Mouse (Mus musculus) stomach, embryonic 14.5 days (tissue): ENCODE data around the gene Rhoh. TPM values are rescaled to one million over a fixed set of nuclear protein-coding genes. Genes with fewer than 3 reads are reported as not detected.

Experiments used
- ATAC-seq: fragments of 200-750 bp; cut with Nextera tagmentation; 2 replicates; pipeline ENCODE4 v1.8.0; 2017; ENCODE audit warnings: low read depth, moderate TSS enrichment; ENCODE audit not compliant: insufficient number of reproducible peaks, insufficient read depth, low FRiP score
- H3K27ac ChIP-seq: fragments of 300-500 bp; sonication (generic); 2 replicates; pipeline ENCODE4 v1.5.1; 2014; ENCODE audit warnings: mild to moderate bottlenecking, low read length, moderate library complexity, mixed read lengths
- H3K27me3 ChIP-seq: fragments of 300-500 bp; sonication (generic); 2 replicates; pipeline ENCODE4 v1.6.1; 2014; ENCODE audit warnings: low read length, control low read depth, mixed read lengths; ENCODE audit not compliant: control insufficient read depth, insufficient read depth
- H3K36me3 ChIP-seq: fragments of 300-500 bp; sonication (generic); 2 replicates; pipeline ENCODE4 v1.6.1; 2014; ENCODE audit warnings: mild to moderate bottlenecking, control low read depth, low read length, moderate library complexity, mixed read lengths; ENCODE audit not compliant: control insufficient read depth, insufficient read depth
- H3K4me1 ChIP-seq: fragments of 300-500 bp; sonication (generic); 2 replicates; pipeline ENCODE4 v1.6.1; 2014; ENCODE audit warnings: low read length, control low read depth, mixed read lengths; ENCODE audit not compliant: control insufficient read depth, insufficient read depth
- H3K4me2 ChIP-seq: fragments of 300-500 bp; sonication (generic); replicated peaks from 2 replicates; pipeline ENCODE4 v1.6.1; 2014; ENCODE audit warnings: low read depth, low read length, control low read depth
- H3K4me3 ChIP-seq: fragments of 300-500 bp; sonication (generic); 2 replicates; pipeline ENCODE4 v1.5.1; 2014; ENCODE audit warnings: low read depth, low read length, control low read depth
- H3K9ac ChIP-seq: fragments of 300-500 bp; sonication (generic); replicated peaks from 2 replicates; pipeline ENCODE4 v1.6.1; 2014; ENCODE audit warnings: low read depth, mild to moderate bottlenecking, control low read depth, low read length, moderate library complexity, mixed read lengths
- H3K9me3 ChIP-seq: fragments of 300-500 bp; sonication (generic); 2 replicates; pipeline ENCODE4 v1.6.1; 2016; ENCODE audit warnings: low read depth, low read length, control low read depth; ENCODE audit not compliant: control insufficient read depth
- WGBS: fragments of 180-500 bp; shearing (Covaris S2); extraction: QIAGEN DNeasy Blood & Tissue Kit; methylation state at CpG from one replicate; pipeline ENCODE4 v1.1.7; 2014; 5-methylcytosine and 5-hydroxymethylcytosine counted together
- polyA plus RNA-seq: library from polyadenylated mRNA; unstranded; fragments of >200 nt; fragmentation: Nextera tagmentation; extraction: Ambion mirVana; gene quantifications from 2 replicates; pipeline ENCODE4 v1.2.1, GENCODE M21; 2014

Rhoh gene
- polyA plus RNA-seq, 1 experiment from 2014 or later: 0.67 TPM

DNA sequence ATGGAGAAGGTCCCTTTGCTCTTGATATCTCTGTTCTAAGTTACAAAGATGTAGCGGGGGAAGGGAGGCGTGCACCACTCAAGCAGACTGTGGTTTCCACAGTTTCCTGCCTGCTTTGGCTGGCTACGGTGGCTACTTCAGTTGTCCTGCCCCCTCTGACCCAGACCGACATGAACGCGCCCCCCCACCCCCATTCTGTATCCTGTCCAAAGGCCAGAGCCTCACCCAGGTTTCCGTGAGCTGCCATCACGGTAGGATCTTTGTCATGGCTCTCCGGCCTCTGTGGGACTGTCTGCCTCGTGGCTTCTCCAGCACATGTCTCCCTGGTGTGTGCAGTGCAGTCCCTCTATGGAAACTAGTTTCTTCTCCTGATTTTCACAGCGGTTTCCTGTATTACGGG is 58.3 kb downstream of the Rhoh start:
- no peak for ATAC-seq
- no peak overlapping the region for H3K27ac ChIP-seq
- H3K27me3 ChIP-seq: no peaks in the 10 kb centered on the region
- no peak overlapping the region for H3K9ac ChIP-seq
- no peaks in the 10 kb centered on the region for H3K36me3 ChIP-seq
- no peak overlapping the region for H3K4me3 ChIP-seq
- H3K9me3 ChIP-seq: no peaks in the 10 kb centered on the region
- no peaks in the 10 kb centered on the region for H3K4me1 ChIP-seq
- WGBS: 83% methylated on average over 12 of the region's 12 CpGs
- H3K4me2 ChIP-seq: no peak overlapping the region

DNA sequence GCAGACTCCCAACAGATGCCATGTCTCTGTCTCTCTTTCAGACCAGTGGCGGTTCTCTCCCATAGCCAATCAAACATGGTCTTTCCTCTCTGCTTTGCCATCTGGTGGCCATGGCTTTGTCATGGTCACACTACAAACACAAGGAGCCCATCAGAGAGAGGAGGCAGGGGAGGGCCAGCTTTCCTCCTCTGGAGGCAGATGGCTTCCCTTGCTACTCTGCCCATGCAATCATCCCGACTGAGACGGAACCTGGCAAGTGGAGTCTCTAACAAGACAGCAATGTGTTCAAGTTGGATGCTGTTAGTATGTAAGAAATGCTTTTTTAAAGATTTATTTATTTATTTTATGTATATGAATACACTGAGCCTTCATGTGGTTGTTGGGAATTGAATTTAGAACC is 58.9 kb downstream of the Rhoh start:
- ATAC-seq: no peak
- 93% methylated on average over 3 of the region's 3 CpGs for WGBS
- H3K4me2 ChIP-seq: no peak overlapping the region
- no peaks in the 10 kb centered on the region for H3K36me3 ChIP-seq
- H3K27me3 ChIP-seq: no peaks in the 10 kb centered on the region
- no peak overlapping the region for H3K4me3 ChIP-seq
- H3K27ac ChIP-seq: no peak overlapping the region
- no peaks in the 10 kb centered on the region for H3K4me1 ChIP-seq
- no peak overlapping the region for H3K9ac ChIP-seq
- no peaks in the 10 kb centered on the region for H3K9me3 ChIP-seq

DNA sequence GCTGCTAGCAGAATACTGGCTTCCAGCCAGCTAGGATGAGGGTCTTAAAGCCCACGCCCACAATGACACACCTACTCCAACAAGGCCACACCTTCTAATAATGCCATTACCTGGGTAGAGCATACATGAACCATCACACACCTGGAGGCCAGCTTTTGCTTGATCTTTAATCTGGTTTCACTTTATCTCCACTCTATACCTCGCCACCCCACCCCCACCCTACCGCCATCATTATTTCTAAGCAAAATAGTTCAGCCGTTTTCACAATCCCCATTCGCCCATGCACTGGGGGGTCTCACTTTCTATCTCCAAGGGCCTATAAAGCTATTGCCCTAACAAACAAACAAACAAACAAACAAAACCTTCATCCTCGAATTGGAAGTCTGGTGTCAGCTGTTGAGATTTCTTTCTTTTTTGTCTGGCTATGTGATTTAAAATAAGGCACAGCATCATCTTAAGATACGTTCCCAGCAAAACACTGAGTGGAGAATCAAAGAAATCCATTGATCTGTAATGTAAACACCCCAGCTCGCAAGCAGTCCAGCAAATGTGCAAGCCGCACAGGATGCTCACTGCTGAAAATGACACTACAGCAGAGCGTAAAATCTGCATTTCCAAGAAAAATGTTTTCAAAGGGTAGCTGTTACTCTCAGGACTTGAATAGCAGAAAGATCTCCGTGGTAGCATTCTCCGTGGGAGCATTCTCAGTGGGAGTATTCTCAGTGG is 59.9 kb downstream of the Rhoh start:
- Histone ChIP-seq H3K4me2 (no peak overlapping the region), H3K27me3 (no peaks in the 10 kb centered on the region), H3K4me3 (no peak overlapping the region), H3K27ac (no peak overlapping the region), H3K4me1 (no peaks in the 10 kb centered on the region), H3K36me3 (no peaks in the 10 kb centered on the region), H3K9ac (no peak overlapping the region), H3K9me3 (no peaks in the 10 kb centered on the region)
- WGBS: 74% methylated on average over 12 of the region's 12 CpGs
- ATAC-seq: no peak

DNA sequence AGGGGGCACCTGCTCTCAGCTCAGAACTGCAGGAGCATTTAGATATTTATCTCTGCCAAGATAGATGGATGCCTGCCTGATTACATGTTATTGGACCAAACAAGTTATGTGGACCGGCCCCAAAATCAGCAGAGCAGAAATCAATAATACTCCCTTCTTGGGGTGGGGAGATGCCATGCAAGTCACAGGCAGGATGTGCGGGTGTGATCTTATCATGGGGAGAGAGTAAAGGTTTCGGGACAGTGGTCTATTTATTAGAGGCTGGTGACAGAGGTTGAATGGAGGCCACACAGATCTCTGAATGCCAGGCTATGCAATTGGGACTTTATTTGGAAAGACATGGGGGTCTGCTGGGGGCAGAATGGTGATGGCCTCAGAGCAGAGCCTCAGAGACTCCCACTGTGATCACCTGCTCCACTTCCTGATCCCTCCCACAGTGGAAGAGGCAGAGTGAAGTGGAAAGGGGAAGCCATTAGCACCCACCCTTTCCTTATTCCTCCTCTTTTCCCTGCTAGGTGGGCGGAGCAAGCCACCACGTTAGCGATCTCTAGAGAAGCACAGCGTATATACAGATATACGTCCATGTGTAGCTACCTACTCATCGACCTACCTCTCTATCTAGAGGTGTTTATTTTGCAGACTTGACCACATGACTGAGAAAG is 60.6 kb downstream of the Rhoh start:
- H3K9ac ChIP-seq: no peak overlapping the region
- no peaks in the 10 kb centered on the region for H3K27me3 ChIP-seq
- no peak for ATAC-seq
- H3K4me1 ChIP-seq: no peaks in the 10 kb centered on the region
- H3K36me3 ChIP-seq: no peaks in the 10 kb centered on the region
- no peaks in the 10 kb centered on the region for H3K9me3 ChIP-seq
- H3K27ac ChIP-seq: no peak overlapping the region
- no peak overlapping the region for H3K4me3 ChIP-seq
- no peak overlapping the region for H3K4me2 ChIP-seq
- WGBS: 72% methylated on average over 9 of the region's 9 CpGs

DNA sequence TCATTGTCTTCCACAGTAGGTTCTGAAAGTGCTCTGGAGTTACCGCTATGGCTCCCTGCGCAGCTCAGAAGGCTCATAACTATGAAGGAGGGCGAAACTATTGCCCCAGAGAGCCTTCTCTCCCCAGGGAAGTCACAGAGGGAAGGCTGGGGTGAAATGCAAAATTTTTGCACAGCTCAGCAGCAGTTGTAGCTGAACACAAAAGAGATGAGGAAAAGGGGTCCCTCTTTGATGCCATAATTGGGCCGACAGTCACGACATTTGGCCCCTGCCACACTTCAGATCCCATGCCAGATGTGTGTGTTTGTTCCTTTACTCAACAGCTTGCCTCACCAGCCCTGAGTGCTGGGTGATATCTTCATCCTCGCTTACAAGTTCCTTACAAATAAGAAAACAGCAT is 65.7 kb downstream of the Rhoh start:
- Histone ChIP-seq H3K36me3 (no peaks in the 10 kb centered on the region), H3K4me3 (no peak overlapping the region), H3K9ac (no peak overlapping the region), H3K4me2 (no peak overlapping the region), H3K4me1 (no peaks in the 10 kb centered on the region), H3K27ac (no peak overlapping the region), H3K27me3 (no peaks in the 10 kb centered on the region), H3K9me3 (no peaks in the 10 kb centered on the region)
- ATAC-seq: no peak
- 91% methylated on average over 6 of the region's 6 CpGs for WGBS

DNA sequence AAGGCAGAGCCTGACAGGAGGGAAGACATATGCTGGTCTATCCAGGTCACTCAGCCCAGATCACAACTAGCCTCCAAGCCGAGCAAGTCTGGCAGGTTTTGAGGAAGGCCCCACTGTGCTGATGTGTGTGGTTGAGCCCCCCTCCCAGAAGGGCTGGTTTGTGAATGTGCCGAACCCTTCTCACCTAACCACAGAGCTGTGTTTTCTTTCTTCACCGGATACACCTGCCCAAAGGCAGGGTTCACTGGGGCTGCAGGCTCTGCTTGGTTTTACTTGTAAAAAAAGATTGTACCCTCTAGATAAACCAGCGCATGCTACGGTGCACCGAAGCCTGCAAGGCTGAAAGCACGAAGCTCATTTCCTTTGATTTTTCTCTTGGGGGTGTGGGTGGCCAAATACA is 68.1 kb downstream of the Rhoh start:
- H3K27ac ChIP-seq: 0 out of 2 replicates have a peak overlapping the region, but pooled peaks have one; percentile 6
- H3K36me3 ChIP-seq: no peaks in the 10 kb centered on the region
- 60% methylated on average over 7 of the region's 7 CpGs for WGBS
- H3K4me1 ChIP-seq: no peaks in the 10 kb centered on the region
- no peaks in the 10 kb centered on the region for H3K9me3 ChIP-seq
- H3K27me3 ChIP-seq: no peaks in the 10 kb centered on the region
- H3K4me3 ChIP-seq: no peak overlapping the region
- H3K4me2 ChIP-seq: no peak overlapping the region
- H3K9ac ChIP-seq: no peak overlapping the region
- ATAC-seq: no peak

DNA sequence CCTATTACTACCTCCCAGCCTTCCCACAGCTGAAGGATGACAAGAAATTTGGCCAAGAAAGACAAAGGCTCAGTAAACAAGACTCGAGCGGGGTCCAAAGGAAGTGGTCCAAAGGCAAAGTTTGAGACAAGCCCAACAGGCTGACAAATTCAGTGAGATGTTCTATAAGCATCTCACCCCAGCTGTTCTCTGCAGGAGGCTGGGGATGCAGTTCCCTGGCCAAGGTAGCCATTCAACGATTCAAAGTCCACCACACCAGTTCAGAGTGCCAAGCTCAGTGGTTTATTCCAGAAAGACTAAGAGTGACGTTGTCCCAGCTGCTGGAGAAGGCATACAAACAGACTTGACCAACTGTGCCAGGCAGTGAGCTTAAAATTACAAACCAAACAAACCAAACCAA is 69.2 kb downstream of the Rhoh start:
- WGBS: 63% methylated on average over 4 of the region's 4 CpGs
- no peak for ATAC-seq
- no peak overlapping the region for H3K4me3 ChIP-seq

DNA sequence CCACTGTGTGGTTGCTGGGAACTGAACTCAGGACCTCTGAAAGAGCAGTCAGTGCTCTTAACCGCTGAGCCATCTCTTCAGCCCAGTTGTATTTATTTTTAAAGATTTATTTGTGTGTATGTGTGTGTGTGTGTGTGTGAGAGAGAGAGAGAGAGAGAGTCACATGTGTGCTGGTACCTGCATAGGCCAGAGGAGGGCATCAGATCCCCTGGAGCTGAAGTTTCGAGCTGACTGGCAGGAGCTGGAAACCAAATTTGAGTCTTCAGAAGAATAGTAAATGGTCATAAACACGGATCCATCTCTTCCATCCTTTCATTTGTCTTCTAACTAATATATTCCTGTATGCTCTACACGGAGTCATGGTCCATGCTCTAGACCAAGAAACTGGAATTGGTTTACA is 72.2 kb downstream of the Rhoh start:
- H3K4me1 ChIP-seq: no peaks in the 10 kb centered on the region
- 84% methylated on average over 4 of the region's 4 CpGs for WGBS
- no peak for ATAC-seq
- no peak overlapping the region for H3K4me2 ChIP-seq
- no peak overlapping the region for H3K27ac ChIP-seq
- H3K36me3 ChIP-seq: no peaks in the 10 kb centered on the region
- H3K4me3 ChIP-seq: no peak overlapping the region
- no peaks in the 10 kb centered on the region for H3K27me3 ChIP-seq
- no peaks in the 10 kb centered on the region for H3K9me3 ChIP-seq
- H3K9ac ChIP-seq: no peak overlapping the region

More for the DNA sequence above, 69.2 kb downstream of the Rhoh start:
- Histone ChIP-seq H3K27me3 (no peaks in the 10 kb centered on the region), H3K27ac (no peak overlapping the region), H3K9ac (no peak overlapping the region), H3K36me3 (no peaks in the 10 kb centered on the region), H3K4me1 (no peaks in the 10 kb centered on the region), H3K9me3 (no peaks in the 10 kb centered on the region), H3K4me2 (no peak overlapping the region)
